In the genomic region with DNA sequence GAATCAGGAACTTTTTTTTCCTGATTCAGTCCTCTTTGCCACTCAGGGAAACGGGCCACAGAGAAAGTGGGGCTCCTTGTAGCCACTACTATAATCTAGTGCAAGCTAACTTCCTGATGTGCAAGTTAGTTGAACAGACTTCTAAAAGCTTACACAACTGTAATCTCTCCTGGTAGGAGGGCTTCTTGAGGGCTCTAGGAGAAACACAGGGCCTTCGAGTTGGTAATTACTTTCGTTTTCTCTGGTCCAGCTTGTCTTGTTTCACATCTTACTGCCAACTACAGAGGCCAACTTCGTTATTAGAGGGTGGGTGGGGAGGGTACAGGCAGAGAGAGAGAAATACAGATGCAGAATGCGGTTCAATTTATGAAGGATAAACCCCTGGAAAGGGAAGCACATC, we compare ENCODE assay signal across 20 mouse cellular contexts. TPM values are rescaled to one million over a fixed set of nuclear protein-coding genes. Genes with fewer than 3 reads are reported as not detected.
A peak's percentile ranks its signal among the peaks of the same experiment; 100 is the strongest.
DNase-seq lines count a peak whose midpoint lies in the region; ATAC-seq and TF ChIP-seq lines count a peak whose summit lies in the region.
"Had no signal": no experiment of that assay in that cellular context is flagged by ENCODE, and none has a peak within 500 bp of the region (broad histone marks: within the 10 kb centered on the region; RNA-seq: fewer than 3 reads in every experiment).

No protein-coding gene starts in this region.

- no peak for TF ChIP-seq CTCF in liver, postnatal 0 days (IDR thresholded peaks at IDR 0.05; ENCODE audit: low read depth)

- peaks cover 98% of the 10 kb centered on the region for H3K27me3 ChIP-seq in heart, embryonic 14.5 days (ENCODE audit: control insufficient read depth, insufficient read depth, low read length)
- peaks cover 100% of the 10 kb centered on the region for H3K27me3 ChIP-seq in midbrain, embryonic 10.5 days (ENCODE audit: low read depth, poor library complexity, severe bottlenecking)
- H3K27me3 ChIP-seq in midbrain, embryonic 13.5 days: peaks cover 99% of the 10 kb centered on the region
- H3K27me3 ChIP-seq in limb, embryonic 11.5 days (ENCODE audit: control insufficient read depth, insufficient read depth, low read length): peaks cover 36% of the 10 kb centered on the region
- peaks cover 100% of the 10 kb centered on the region for H3K27me3 ChIP-seq in liver, postnatal 0 days (ENCODE audit: insufficient read depth, low read length)

- 10% methylated on average over 5 of the region's 5 CpGs for WGBS in heart, embryonic 14.5 days
- WGBS in midbrain, embryonic 10.5 days: 2% methylated on average over 5 of the region's 5 CpGs
- WGBS in midbrain, embryonic 13.5 days: 7% methylated on average over 5 of the region's 5 CpGs
- under 1% methylated on average over 5 of the region's 5 CpGs for WGBS in limb, embryonic 11.5 days
- WGBS in liver, postnatal 0 days (ENCODE audit: insufficient replicate concordance): 5% methylated on average over 5 of the region's 5 CpGs

- H3K4me2 ChIP-seq in heart, embryonic 14.5 days (ENCODE audit: low read length): peak overlapping the region; percentile 18; the same call in 1 of the 2 replicates
- H3K4me2 ChIP-seq in midbrain, embryonic 13.5 days (replicated peaks): no peak overlapping the region
- H3K4me2 ChIP-seq in limb, embryonic 11.5 days (ENCODE audit: low read depth, severe bottlenecking): peak overlapping the region; percentile 47
- peak overlapping the region; percentile 48; the same call in 1 of the 2 replicates for H3K4me2 ChIP-seq in liver, postnatal 0 days (ENCODE audit: low read depth, low read length)

- no peaks in the 10 kb centered on the region for H3K36me3 ChIP-seq in heart, embryonic 14.5 days (ENCODE audit: control insufficient read depth, insufficient read depth, low read length)
- H3K36me3 ChIP-seq in midbrain, embryonic 10.5 days: no peaks in the 10 kb centered on the region
- H3K36me3 ChIP-seq in midbrain, embryonic 13.5 days: no peaks in the 10 kb centered on the region
- H3K36me3 ChIP-seq in limb, embryonic 11.5 days (ENCODE audit: control insufficient read depth, insufficient read depth, low read length): no peaks in the 10 kb centered on the region
- H3K36me3 ChIP-seq in liver, postnatal 0 days (replicated peaks; ENCODE audit: insufficient read depth, low read length): no peaks in the 10 kb centered on the region
- H3K36me3 ChIP-seq: embryonic facial prominence, embryonic 13.5 days; G1E; midbrain, embryonic 12.5 days had no signal

- no peaks in the 10 kb centered on the region for H3K9me3 ChIP-seq in heart, embryonic 14.5 days (ENCODE audit: control insufficient read depth, low read length)
- H3K9me3 ChIP-seq in midbrain, embryonic 10.5 days (replicated peaks): no peaks in the 10 kb centered on the region
- no peaks in the 10 kb centered on the region for H3K9me3 ChIP-seq in midbrain, embryonic 13.5 days
- no peaks in the 10 kb centered on the region for H3K9me3 ChIP-seq in limb, embryonic 11.5 days (ENCODE audit: control insufficient read depth, low read length)
- H3K9me3 ChIP-seq in liver, postnatal 0 days (ENCODE audit: low read length): no peaks in the 10 kb centered on the region
- H3K9me3 ChIP-seq: embryonic facial prominence, embryonic 13.5 days; midbrain, embryonic 12.5 days had no signal

- no peak overlapping the region for H3K9ac ChIP-seq in heart, embryonic 14.5 days (ENCODE audit: low read length)
- no peak overlapping the region for H3K9ac ChIP-seq in midbrain, embryonic 13.5 days (replicated peaks)
- peak overlapping the region; percentile 55 for H3K9ac ChIP-seq in limb, embryonic 11.5 days (ENCODE audit: low read length)
- H3K9ac ChIP-seq in liver, postnatal 0 days (replicated peaks): no peak overlapping the region
- H3K9ac ChIP-seq: embryonic facial prominence, embryonic 13.5 days; midbrain, embryonic 12.5 days had no signal

- DNase-seq in heart, adult 9 months (ENCODE audit: low spot score in 2 of 2): no peak
- peak; percentile 34 for DNase-seq in midbrain, embryonic 10.5 days (ENCODE audit: low spot score)
- peak; percentile 40 for DNase-seq in limb, embryonic 11.5 days (ENCODE audit: low spot score)
- no peak for DNase-seq in liver, postnatal 0 days
- DNase-seq in cerebellum, adult 8-10 months: no peak
- DNase-seq in thymus, postnatal 0 days (ENCODE audit: low spot score): no peak
- DNase-seq: adrenal gland, postnatal 10 days; cerebellum, adult 18-20 months; gastrocnemius, postnatal 36 days; kidney, adult 2 months; kidney, postnatal 36 days; lung, postnatal 10 days; right cerebral cortex, postnatal 25 days had no signal

- H3K4me3 ChIP-seq in heart, embryonic 14.5 days (ENCODE audit: control insufficient read depth in 1 of 2, insufficient read depth in 1 of 2, low read depth in 1 of 2, low read length in 2 of 2): 0 out of 4 replicates have a peak overlapping the region, but pooled peaks of 1 of the 2 experiments have one; percentile 37
- no peak overlapping the region for H3K4me3 ChIP-seq in midbrain, embryonic 10.5 days
- no peak overlapping the region for H3K4me3 ChIP-seq in midbrain, embryonic 13.5 days (replicated peaks)
- H3K4me3 ChIP-seq in limb, embryonic 11.5 days (ENCODE audit: low read depth, low read length): peak overlapping the region; percentile 28
- H3K4me3 ChIP-seq in liver, postnatal 0 days (ENCODE audit: low read depth, low read length): peak overlapping the region; percentile 42; the same call in 1 of the 2 replicates

- H3K4me1 ChIP-seq in heart, embryonic 14.5 days (ENCODE audit: control insufficient read depth in 2 of 2, insufficient read depth in 2 of 2, low read length in 2 of 2): peaks cover 5 to 12% of the 10 kb centered on the region in 2 experiments
- H3K4me1 ChIP-seq in midbrain, embryonic 10.5 days: peaks cover 23% of the 10 kb centered on the region
- peaks cover 12% of the 10 kb centered on the region for H3K4me1 ChIP-seq in midbrain, embryonic 13.5 days (replicated peaks)
- peaks cover 18% of the 10 kb centered on the region for H3K4me1 ChIP-seq in limb, embryonic 11.5 days (ENCODE audit: control insufficient read depth, insufficient read depth, low read length)
- H3K4me1 ChIP-seq in liver, postnatal 0 days (ENCODE audit: insufficient read depth): peaks cover 7% of the 10 kb centered on the region

- no peak for ATAC-seq in heart, embryonic 14.5 days (ENCODE audit: insufficient number of reproducible peaks, insufficient read depth, low FRiP score, low read depth)
- no peak for ATAC-seq in midbrain, embryonic 13.5 days
- no peak for ATAC-seq in limb, embryonic 11.5 days (ENCODE audit: insufficient number of reproducible peaks, low FRiP score, low TSS enrichment, low read depth)
- ATAC-seq in liver, postnatal 0 days: no peak

- H3K27ac ChIP-seq in heart, embryonic 14.5 days (replicated peaks in 1 of 2; ENCODE audit: control insufficient read depth in 1 of 2, insufficient read depth in 1 of 2, low read depth in 2 of 2, low read length in 2 of 2): no peak overlapping the region
- no peak overlapping the region for H3K27ac ChIP-seq in midbrain, embryonic 10.5 days (replicated peaks)
- H3K27ac ChIP-seq in midbrain, embryonic 13.5 days: no peak overlapping the region
- 0 out of 2 replicates have a peak overlapping the region, but pooled peaks have one; percentile 74 for H3K27ac ChIP-seq in limb, embryonic 11.5 days (replicated peaks; ENCODE audit: low read depth, low read length)
- H3K27ac ChIP-seq in liver, postnatal 0 days (ENCODE audit: low read depth): no peak overlapping the region
- H3K27ac ChIP-seq: embryonic facial prominence, embryonic 13.5 days; midbrain, embryonic 12.5 days had no signal

- no peak for TF ChIP-seq EP300 in liver, postnatal 0 days (IDR thresholded peaks at IDR 0.05; ENCODE audit: low read depth)

RNA-seq across cellular contexts. Expression of a gene that starts 3.0 kb away (rescaled TPM):
- not detected in 2 replicates for polyA plus RNA-seq in heart, embryonic 14.5 days (2014; fragmentation: Nextera tagmentation; extraction: Ambion mirVana)
- polyA plus RNA-seq in midbrain, embryonic 10.5 days (2016; fragmentation: Nextera tagmentation; extraction: Ambion mirVana): not detected in 2 replicates
- polyA plus RNA-seq in midbrain, embryonic 13.5 days (2015; fragmentation: Nextera tagmentation; extraction: Ambion mirVana): not detected in 2 replicates
- polyA plus RNA-seq in limb, embryonic 11.5 days (2014; fragmentation: Nextera tagmentation; extraction: Ambion mirVana): 80.7 and 82.2 TPM in 2 replicates
- not detected in 2 replicates for polyA plus RNA-seq in liver, postnatal 0 days (2015; fragmentation: Nextera tagmentation; extraction: Ambion mirVana)
- not detected in 2 replicates for polyA plus RNA-seq in thymus, postnatal 0 days (2015; fragmentation: Nextera tagmentation; extraction: Ambion mirVana)
- polyA plus RNA-seq: embryonic facial prominence, embryonic 13.5 days; frontal cortex, adult 2 months; G1E; hindbrain, embryonic 11.5 days; kidney, adult 2 months; midbrain, embryonic 12.5 days had no signal

RNA-seq across cellular contexts. Expression of a gene that starts 3.7 kb away (rescaled TPM):
- polyA plus RNA-seq in heart, embryonic 14.5 days (2014; fragmentation: Nextera tagmentation; extraction: Ambion mirVana): not detected in 2 replicates
- polyA plus RNA-seq in midbrain, embryonic 10.5 days (2016; fragmentation: Nextera tagmentation; extraction: Ambion mirVana): 0.05 TPM in 1 of 2 replicates, not detected in the other
- not detected in 2 replicates for polyA plus RNA-seq in midbrain, embryonic 13.5 days (2015; fragmentation: Nextera tagmentation; extraction: Ambion mirVana)
- polyA plus RNA-seq in limb, embryonic 11.5 days (2014; fragmentation: Nextera tagmentation; extraction: Ambion mirVana): 55.3 and 59.8 TPM in 2 replicates
- polyA plus RNA-seq in liver, postnatal 0 days (2015; fragmentation: Nextera tagmentation; extraction: Ambion mirVana): not detected in 2 replicates
- not detected in 2 replicates for polyA plus RNA-seq in thymus, postnatal 0 days (2015; fragmentation: Nextera tagmentation; extraction: Ambion mirVana)
- polyA plus RNA-seq: embryonic facial prominence, embryonic 13.5 days; frontal cortex, adult 2 months; G1E; hindbrain, embryonic 11.5 days; kidney, adult 2 months; midbrain, embryonic 12.5 days had no signal

RNA-seq across cellular contexts. Expression of a gene that starts 7.5 kb away (rescaled TPM):
- not detected in 2 replicates for polyA plus RNA-seq in heart, embryonic 14.5 days (2014; fragmentation: Nextera tagmentation; extraction: Ambion mirVana)
- not detected in 2 replicates for polyA plus RNA-seq in midbrain, embryonic 10.5 days (2016; fragmentation: Nextera tagmentation; extraction: Ambion mirVana)
- not detected in 2 replicates for polyA plus RNA-seq in midbrain, embryonic 13.5 days (2015; fragmentation: Nextera tagmentation; extraction: Ambion mirVana)
- polyA plus RNA-seq in limb, embryonic 11.5 days (2014; fragmentation: Nextera tagmentation; extraction: Ambion mirVana): 59.6 and 64.4 TPM in 2 replicates
- polyA plus RNA-seq in liver, postnatal 0 days (2015; fragmentation: Nextera tagmentation; extraction: Ambion mirVana): not detected in 2 replicates
- not detected in 2 replicates for polyA plus RNA-seq in thymus, postnatal 0 days (2015; fragmentation: Nextera tagmentation; extraction: Ambion mirVana)
- polyA plus RNA-seq: embryonic facial prominence, embryonic 13.5 days; frontal cortex, adult 2 months; G1E; hindbrain, embryonic 11.5 days; midbrain, embryonic 12.5 days had no signal

RNA-seq across cellular contexts. Expression of a gene that starts 12.5 kb away (rescaled TPM):
- polyA plus RNA-seq in heart, embryonic 14.5 days (2014; fragmentation: Nextera tagmentation; extraction: Ambion mirVana): not detected in 2 replicates
- polyA plus RNA-seq in midbrain, embryonic 10.5 days (2016; fragmentation: Nextera tagmentation; extraction: Ambion mirVana): 0.17 and 0.50 TPM in 2 replicates
- polyA plus RNA-seq in midbrain, embryonic 13.5 days (2015; fragmentation: Nextera tagmentation; extraction: Ambion mirVana): 0.62 and 0.89 TPM in 2 replicates
- 3.3 and 3.8 TPM in 2 replicates for polyA plus RNA-seq in limb, embryonic 11.5 days (2014; fragmentation: Nextera tagmentation; extraction: Ambion mirVana)
- polyA plus RNA-seq in liver, postnatal 0 days (2015; fragmentation: Nextera tagmentation; extraction: Ambion mirVana): not detected in 2 replicates
- not detected in 2 replicates for polyA plus RNA-seq in thymus, postnatal 0 days (2015; fragmentation: Nextera tagmentation; extraction: Ambion mirVana)
- polyA plus RNA-seq: embryonic facial prominence, embryonic 13.5 days; frontal cortex, adult 2 months; G1E; kidney, adult 2 months had no signal

RNA-seq across cellular contexts. Expression of a gene that starts 19.9 kb away (rescaled TPM):
- polyA plus RNA-seq in heart, embryonic 14.5 days (2014; fragmentation: Nextera tagmentation; extraction: Ambion mirVana): not detected in 2 replicates
- polyA plus RNA-seq in midbrain, embryonic 10.5 days (2016; fragmentation: Nextera tagmentation; extraction: Ambion mirVana): not detected in 2 replicates
- polyA plus RNA-seq in midbrain, embryonic 13.5 days (2015; fragmentation: Nextera tagmentation; extraction: Ambion mirVana): not detected in 2 replicates
- polyA plus RNA-seq in limb, embryonic 11.5 days (2014; fragmentation: Nextera tagmentation; extraction: Ambion mirVana): 52.0 and 55.0 TPM in 2 replicates
- polyA plus RNA-seq in liver, postnatal 0 days (2015; fragmentation: Nextera tagmentation; extraction: Ambion mirVana): not detected in 2 replicates
- 0.14 TPM in 1 of 2 replicates, not detected in the other for polyA plus RNA-seq in thymus, postnatal 0 days (2015; fragmentation: Nextera tagmentation; extraction: Ambion mirVana)
- polyA plus RNA-seq: frontal cortex, adult 2 months; G1E; hindbrain, embryonic 11.5 days; midbrain, embryonic 12.5 days had no signal

Comparison
In these comparisons a context has a peak if more than half of its experiments do, and no peak if none do; other contexts are left out.
1. H3K4me3 ChIP-seq: peak in limb, embryonic 11.5 days (single experiment) and liver, postnatal 0 days (single experiment); none in midbrain, embryonic 10.5 days (single experiment) and midbrain, embryonic 13.5 days (single experiment).
2. DNase-seq: peak in midbrain, embryonic 10.5 days (single experiment) and limb, embryonic 11.5 days (single experiment); none in heart, adult 9 months (0 of 2), liver, postnatal 0 days (single experiment), cerebellum, adult 8-10 months (single experiment) and thymus, postnatal 0 days (single experiment).
3. RNA of a gene that starts 3.0 kb away (polyA plus RNA-seq): 80.7 to 82.2 TPM in limb, embryonic 11.5 days; not detected in thymus, postnatal 0 days, not detected in heart, embryonic 14.5 days, not detected in midbrain, embryonic 10.5 days, not detected in midbrain, embryonic 13.5 days and not detected in liver, postnatal 0 days; every median in the first group is over 10 times any median in the second.
4. RNA of a gene that starts 3.7 kb away (polyA plus RNA-seq): 55.3 to 59.8 TPM in limb, embryonic 11.5 days; 0.05 TPM in midbrain, embryonic 10.5 days, not detected in heart, embryonic 14.5 days, not detected in midbrain, embryonic 13.5 days, not detected in liver, postnatal 0 days and not detected in thymus, postnatal 0 days; every median in the first group is over 10 times any median in the second.
5. RNA of a gene that starts 7.5 kb away (polyA plus RNA-seq): 59.6 to 64.4 TPM in limb, embryonic 11.5 days; not detected in heart, embryonic 14.5 days, not detected in midbrain, embryonic 10.5 days, not detected in midbrain, embryonic 13.5 days, not detected in liver, postnatal 0 days and not detected in thymus, postnatal 0 days; every median in the first group is over 10 times any median in the second.